Mouse (Mus musculus) cerebellum, adult (tissue): ENCODE measurements around the gene Vav1.
A peak's percentile ranks its signal among the peaks of the same experiment; 100 is the strongest.
"Not testable (repeated sequence)": the region's sequence is repeated elsewhere in the genome, so short reads cannot be mapped to it uniquely, and the experiment has no call there.

Source experiments
- ATAC-seq: cut with Nextera tagmentation; 2 replicates; pipeline ENCODE4 v1.9.2; 2017; ENCODE audit warnings: mild to moderate bottlenecking, moderate library complexity, mixed read lengths; ENCODE audit not compliant: insufficient number of reproducible peaks, low FRiP score, low TSS enrichment

Vav1 gene

DNA sequence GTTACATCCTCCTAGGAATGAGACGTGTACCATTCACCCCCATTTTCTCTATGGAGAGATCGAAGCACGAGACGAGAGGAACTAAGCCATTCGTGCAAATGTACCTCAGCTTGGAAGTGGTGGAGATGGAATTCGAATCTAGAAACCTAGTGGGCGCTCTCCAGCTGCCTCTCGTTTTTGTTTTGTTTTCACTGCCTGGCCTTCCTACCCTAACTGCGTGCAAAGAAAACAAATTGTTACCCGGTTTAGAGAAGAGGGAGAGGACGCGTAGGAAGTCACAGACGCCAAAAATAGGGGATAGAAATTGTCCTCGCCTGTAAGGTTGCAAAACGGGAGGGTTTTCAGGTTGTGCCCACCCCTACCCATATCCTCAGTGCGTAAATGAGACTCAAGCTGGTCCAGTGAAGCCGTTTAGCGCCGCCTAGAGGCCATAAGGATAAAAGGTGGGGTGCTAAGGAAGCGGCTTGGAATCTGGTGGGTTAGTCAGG is 2.2 kb upstream of the Vav1 start:
- ATAC-seq, result peak; percentile 70

GRCm38 (mm10) chr17:57277598-57278261 is 1.2 kb upstream of the Vav1 start:
- not testable (repeated sequence) for ATAC-seq

- ATAC-seq, result no peak
Observed at GRCm38 (mm10) chr17:57278537-57278936, 363 bp upstream of the Vav1 start.

GRCm38 (mm10) chr17:57279591-57280224 is 808 bp downstream of the Vav1 start:
- ATAC-seq, result no peak

DNA sequence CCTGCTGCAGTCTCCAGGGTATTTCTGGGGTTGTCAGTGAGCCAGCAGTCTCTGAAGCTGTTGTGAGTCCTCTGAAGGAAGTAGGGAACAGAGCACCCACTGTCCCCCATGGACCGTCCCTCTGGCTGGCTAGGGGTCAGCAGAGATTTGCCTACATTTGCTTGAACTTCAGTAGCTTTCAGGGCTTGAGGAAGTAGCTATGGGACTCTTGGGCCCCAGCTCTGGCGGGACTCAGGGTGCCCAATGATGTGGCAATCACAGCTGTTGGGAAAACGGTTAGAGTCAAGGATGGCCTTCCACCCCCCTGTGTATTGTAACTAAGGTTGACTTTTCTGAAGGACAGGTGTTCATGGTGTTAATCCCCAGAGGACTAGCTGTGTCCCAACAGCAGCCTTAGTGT is 1.5 kb downstream of the Vav1 start:
- no peak for ATAC-seq

GRCm38 (mm10) chr17:57283906-57284305 is 5.0 kb downstream of the Vav1 start:
- no peak for ATAC-seq

DNA sequence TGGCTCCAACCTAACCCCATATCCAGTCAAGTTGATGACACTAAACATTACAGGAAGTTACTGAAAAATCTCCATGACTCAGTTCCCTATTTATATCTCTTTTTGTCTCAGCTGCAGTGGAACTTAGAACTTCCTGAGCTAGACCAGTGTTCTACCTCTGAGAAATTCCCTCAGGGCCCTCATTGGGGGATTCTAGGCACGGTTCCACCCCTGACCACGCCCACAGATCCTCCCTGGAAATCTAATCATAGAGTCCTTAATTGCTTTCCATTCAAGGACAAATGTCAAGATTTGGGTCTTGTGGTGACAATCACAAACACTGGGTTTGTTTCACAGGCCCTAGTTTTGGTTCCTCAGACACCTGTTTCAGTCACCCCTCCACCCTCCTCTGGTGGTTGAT is 6.2 kb downstream of the Vav1 start:
- no peak for ATAC-seq

DNA sequence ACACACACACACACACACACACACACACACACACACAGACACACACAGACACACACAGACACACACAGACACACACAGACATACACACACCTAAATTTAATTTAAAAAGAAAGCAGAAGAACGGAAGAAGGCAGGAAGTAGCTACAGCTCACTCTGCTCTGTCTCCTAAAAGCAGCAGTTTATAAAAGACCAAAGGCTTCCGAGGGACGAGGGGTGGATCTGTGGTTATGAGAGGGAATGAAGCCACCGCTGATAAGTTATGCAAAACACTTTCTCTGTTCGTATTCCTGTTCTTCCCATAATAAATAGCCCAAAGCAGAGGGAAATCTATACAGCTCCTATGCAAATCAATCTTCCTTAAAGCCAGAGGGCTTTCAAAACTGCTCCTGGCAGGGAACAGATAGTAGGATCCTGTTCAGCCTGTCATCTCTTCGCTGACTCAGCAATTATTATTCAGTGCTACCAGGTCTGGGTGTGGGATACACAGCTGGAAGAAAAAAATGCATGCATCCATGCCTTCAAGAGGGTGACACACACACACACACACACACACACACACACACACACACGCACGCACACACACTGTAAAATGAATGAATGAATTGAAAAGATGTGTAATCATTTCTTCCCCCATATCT is 7.9 kb downstream of the Vav1 start:
- no peak for ATAC-seq

DNA sequence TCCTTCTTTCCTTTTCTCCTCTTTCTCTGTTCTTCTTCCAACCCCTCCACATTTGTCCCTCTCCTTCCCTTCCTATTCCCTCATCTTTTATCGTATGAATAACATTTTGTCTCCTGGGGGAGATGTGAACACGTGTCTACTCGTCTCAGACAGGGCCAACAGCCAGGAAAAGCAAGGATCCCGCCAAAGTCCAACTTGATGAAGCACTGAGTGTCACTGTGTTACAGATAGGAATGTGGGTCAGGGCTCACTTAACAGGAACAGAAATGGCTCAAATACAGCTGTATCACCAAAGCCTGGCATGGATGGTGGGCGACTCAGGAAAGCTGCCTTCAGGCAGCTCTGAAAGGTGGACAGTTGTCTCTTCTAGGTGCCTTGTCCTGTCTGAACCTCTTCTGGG is 10.4 kb downstream of the Vav1 start:
- ATAC-seq, result no peak

GRCm38 (mm10) chr17:57290001-57290670 is 11.2 kb downstream of the Vav1 start:
- ATAC-seq, result no peak

GRCm38 (mm10) chr17:57290671-57291055 is 11.8 kb downstream of the Vav1 start:
- no peak for ATAC-seq

DNA sequence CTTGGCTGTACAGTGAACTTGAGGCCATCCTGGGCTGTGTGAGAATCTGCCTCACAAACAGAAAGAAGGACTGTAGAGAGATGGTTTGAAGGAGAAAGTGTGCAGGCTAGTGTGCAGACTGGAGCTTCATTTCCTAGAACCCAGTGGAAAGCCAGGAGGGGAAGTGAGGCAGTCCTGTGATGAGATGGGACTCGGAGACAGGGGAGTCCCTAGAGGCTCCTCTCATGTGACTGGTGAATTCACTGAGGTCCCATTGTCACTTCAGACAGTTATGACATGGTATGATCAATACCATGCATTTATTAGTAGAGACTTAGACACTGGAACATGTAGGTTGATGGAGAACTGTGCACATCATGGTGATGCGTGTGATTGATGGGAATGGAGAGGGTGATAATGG is 13.4 kb downstream of the Vav1 start:
- ATAC-seq, result no peak

DNA sequence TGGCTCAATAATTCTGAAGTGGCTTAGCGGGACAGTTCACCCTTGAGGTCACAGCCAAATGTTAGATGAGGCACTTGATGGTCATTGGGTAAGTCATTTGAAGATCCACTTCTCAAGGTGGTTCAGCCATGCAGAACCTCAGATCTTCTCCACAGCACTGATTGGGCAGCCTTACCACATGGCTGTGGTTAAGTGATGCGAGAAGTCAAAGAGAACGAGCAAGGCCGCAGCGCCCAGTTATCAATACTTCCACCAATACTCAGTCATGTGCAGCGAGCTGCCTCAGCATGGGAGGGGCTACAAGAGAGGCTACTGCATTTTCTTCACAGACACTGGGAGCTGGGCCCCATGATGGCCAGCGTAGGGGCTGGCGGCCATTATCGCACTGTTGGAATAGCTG is 14.1 kb downstream of the Vav1 start:
- no peak for ATAC-seq

DNA sequence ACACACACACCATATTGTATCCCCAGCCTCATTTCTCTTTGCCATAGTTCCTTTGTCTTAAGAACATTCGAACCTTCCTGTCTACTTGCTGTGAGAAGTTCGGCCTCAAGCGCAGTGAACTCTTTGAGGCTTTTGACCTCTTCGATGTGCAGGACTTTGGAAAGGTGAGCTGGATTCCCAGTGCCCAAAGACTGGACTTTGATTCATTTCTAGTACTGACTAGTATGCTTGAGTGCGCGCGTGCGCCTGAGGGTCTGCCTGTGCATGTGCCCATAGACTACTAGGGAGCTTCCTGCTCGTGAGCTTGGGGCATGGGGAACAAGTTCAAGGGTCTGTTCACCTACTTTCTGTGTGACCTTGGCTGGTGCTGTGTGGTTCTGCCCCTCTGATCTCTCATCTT is 17.0 kb downstream of the Vav1 start:
- no peak for ATAC-seq

DNA sequence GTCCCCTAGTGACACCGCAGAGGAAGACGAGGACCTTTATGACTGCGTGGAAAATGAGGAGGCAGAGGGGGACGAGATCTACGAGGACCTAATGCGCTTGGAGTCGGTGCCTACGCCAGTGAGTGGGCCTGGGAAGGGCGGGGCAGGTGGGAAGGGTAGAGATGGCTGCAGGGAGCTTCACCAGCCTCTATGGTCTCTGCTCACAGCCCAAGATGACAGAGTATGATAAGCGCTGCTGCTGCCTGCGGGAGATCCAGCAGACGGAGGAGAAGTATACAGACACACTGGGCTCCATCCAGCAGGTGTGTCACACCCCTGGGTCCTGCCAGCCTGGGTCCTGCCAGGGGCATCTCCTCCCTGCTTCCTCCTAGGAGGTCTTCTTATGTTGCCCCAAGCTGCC is 18.1 kb downstream of the Vav1 start:
- ATAC-seq, result no peak

GRCm38 (mm10) chr17:57305593-57305992 is 26.7 kb downstream of the Vav1 start:
- ATAC-seq, result no peak

DNA sequence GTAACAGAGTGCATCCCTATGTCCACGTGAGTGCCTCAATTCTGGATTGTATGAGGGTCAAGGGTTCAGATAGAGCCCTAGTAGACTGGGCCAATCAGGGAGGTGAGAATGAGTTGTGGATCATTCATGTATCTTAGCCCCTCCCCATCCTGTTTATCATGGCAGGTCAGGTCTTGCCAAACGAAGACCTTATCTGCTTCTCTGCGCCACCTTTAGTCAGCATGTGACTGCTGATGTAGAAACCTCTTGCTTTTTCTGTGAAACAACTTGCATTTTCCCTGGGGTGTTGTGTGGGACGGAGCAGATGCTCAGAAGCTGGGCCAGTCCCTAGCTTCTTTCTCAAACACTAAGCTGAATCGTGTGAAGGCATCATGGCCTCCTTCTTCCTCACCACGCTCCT is 28.2 kb downstream of the Vav1 start:
- ATAC-seq, result no peak

DNA sequence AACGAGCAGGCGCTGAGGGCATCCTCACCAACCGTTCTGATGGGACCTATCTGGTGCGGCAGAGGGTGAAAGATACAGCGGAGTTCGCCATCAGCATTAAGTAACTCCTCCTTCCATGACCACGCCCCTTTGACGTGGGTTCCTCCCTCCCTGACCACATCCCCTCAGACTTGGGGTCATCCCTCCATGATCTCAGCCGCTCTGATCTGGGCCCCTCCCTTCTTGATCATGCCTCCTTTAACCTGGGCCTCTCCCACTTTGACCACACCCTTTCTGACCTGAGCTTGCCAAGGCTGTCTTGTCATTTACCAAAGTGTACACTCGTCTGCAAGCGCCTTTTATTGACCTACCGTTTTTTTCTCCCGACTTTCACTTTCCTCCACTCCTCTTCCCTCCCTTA is 32.9 kb downstream of the Vav1 start:
- ATAC-seq, result no peak

DNA sequence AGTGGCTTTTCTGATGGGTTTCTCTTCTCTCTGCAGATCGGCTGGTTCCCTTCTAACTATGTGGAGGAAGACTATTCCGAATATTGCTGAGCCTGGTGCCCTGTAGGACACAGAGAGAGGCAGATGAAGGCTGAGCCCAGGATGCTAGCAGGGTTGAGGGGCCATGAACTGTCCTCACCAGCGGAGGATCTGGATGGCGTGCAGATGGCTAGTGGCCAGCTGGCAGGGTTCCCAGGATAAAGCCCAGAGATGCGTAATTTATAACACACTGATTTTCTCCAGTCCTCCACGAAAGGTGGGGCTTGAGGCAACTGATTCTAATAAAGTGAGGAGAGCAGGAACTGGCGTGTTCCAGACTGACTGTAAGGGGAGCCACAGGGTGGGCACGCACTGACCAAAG is 48.7 kb downstream of the Vav1 start:
- no peak for ATAC-seq

DNA sequence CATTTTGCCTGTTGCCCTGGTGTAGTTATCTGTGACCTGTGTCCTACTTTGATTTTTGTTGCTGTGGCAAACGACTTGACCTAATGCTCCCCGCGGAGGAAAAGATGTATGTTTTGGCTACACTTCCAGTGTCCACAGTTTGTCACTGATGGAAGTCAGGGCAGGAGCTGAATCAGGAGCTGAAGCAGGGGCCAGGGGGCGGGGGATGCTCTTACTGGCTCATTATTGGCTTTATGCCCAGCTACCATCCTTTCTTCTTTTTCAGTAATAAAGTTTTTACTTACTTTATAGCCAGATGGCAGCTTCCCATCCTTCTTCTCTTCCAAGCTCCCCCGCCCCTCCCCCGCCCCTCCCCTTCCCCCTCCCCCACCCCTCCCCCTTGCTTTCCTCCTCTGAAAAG is 50.0 kb downstream of the Vav1 start:
- ATAC-seq, result no peak

DNA sequence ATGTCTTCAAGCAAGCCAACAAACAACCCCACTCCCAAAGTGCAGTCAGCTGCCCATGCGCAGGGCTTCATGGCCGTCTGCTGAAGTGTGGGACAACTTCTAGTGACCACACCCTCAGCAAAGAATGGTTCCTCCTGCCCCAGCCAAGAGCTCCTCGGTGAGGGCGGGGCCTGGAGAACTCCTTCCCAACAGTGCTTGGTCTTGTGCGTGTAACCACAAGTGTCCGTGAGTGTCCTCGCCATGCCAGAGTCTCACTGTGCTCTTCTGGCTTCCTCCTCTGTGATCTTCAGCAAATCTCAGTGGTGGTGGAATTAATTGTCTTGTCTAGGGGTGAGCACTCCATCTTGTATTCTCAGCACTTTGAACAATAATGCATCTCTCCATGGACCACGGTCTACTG is 52.1 kb downstream of the Vav1 start:
- no peak for ATAC-seq
